Mouse (Mus musculus): ENCODE measurements at regions not wholly inside any gene's neighbourhood (a gene's known extent, or its start where the extent isn't known, plus 50 kb on each side); places are given as distances from the start of the nearest gene placed in this dataset.

DNA sequence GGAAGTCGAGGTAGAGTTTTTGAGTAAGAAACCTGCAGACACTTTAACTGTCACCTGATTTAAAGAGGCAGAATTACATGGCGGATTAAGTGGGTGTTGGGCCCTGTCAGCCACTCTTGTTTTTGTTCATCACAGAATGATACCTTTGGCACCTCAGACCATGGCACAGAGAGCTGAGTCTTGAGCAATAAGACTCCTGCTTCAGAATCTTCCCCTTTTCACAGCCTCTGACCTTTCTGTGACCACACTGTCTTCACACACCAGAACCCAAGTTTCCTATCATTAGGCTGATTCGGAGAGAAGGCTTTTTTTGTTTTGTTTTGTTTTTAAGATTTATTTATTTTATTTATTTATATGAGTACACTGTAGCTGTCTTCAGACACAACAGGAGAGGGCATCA is 192.8 kb downstream of the Gm10260 start:
- Histone ChIP-seq H3K4me1 (ENCODE audit: control insufficient read depth, insufficient read depth, insufficient read length) (peaks cover 3% of the 10 kb centered on the region; the same call in 1 of the 2 replicates), H3K27ac (ENCODE audit: insufficient read depth, low read length) (no peak overlapping the region), H3K36me3 (ENCODE audit: control insufficient read depth, insufficient read depth, low read length) (no peaks in the 10 kb centered on the region), H3K4me3 (ENCODE audit: extremely low read depth, insufficient read depth, insufficient read length) (no peak overlapping the region), H3K27me3 (ENCODE audit: control insufficient read depth, insufficient read depth, low read length) (no peaks in the 10 kb centered on the region)
- WGBS: 67% methylated on average over 3 of the region's 3 CpGs
- no peak for DNase-seq (ENCODE audit: low read depth in 1 of 2, low spot score in 2 of 2)
- TF ChIP-seq CTCF (IDR thresholded peaks at IDR 0.05; ENCODE audit: extremely low read depth, insufficient read depth, insufficient read length, insufficient replicate concordance): no peak

DNA sequence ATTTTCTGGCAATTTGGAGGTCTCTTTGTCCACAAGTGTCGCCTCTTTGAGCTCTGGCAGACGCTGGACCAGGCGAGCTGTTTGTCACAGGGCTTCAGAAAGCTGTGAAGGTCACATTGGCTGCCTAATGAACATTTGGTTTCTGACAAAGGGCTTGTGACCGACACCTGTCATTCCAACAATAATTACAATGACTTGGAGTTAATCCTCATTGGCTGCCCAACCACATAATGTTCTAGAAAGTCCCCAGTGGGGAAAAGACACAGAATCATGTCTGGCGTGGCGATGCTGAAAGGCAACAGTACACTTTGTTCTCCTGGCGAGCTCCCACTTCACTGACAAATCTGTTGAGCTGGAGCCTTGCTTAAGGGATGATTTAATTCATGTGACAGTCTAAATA is 194.4 kb downstream of the Gm10260 start:
- 92% methylated on average over 7 of the region's 7 CpGs for WGBS
- Histone ChIP-seq H3K27me3 (ENCODE audit: control insufficient read depth, insufficient read depth, low read length) (no peaks in the 10 kb centered on the region), H3K4me1 (ENCODE audit: control insufficient read depth, insufficient read depth, insufficient read length) (peaks cover 3% of the 10 kb centered on the region; the same call in 1 of the 2 replicates), H3K4me3 (ENCODE audit: extremely low read depth, insufficient read depth, insufficient read length) (no peak overlapping the region), H3K36me3 (ENCODE audit: control insufficient read depth, insufficient read depth, low read length) (no peaks in the 10 kb centered on the region), H3K27ac (ENCODE audit: insufficient read depth, low read length) (no peak overlapping the region)
- no peak for DNase-seq (ENCODE audit: low read depth in 1 of 2, low spot score in 2 of 2)
- TF ChIP-seq CTCF (IDR thresholded peaks at IDR 0.05; ENCODE audit: extremely low read depth, insufficient read depth, insufficient read length, insufficient replicate concordance) (no peak), POLR2A (IDR thresholded peaks at IDR 0.05; ENCODE audit: low read depth, low read length) (no peak)

DNA sequence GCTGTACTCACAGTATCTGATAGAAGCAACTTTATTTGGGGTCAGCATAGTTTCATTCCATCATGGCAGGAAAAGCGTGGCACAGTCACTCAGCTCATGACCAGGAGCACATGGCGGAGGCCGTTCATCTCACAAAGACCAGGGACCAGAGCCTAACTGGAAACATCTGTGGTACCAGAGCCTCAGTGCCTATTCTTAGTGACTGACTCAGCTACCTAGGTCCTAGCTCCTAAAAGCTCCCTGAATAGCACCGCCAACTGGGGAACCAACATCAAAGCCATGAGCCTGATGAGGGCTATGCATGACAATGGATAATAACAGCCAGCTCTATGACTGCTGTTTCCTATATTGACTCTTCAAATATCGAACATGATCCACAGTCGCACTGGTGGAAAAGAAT is 198.2 kb downstream of the Gm10260 start:
- H3K4me3 ChIP-seq (ENCODE audit: extremely low read depth, insufficient read depth, insufficient read length): no peak overlapping the region
- H3K4me1 ChIP-seq (ENCODE audit: control insufficient read depth, insufficient read depth, insufficient read length): no peaks in the 10 kb centered on the region
- no peaks in the 10 kb centered on the region for H3K36me3 ChIP-seq (ENCODE audit: control insufficient read depth, insufficient read depth, low read length)
- WGBS: 83% methylated on average over 6 of the region's 6 CpGs
- no peak for DNase-seq (ENCODE audit: low read depth in 1 of 2, low spot score in 2 of 2)
- H3K27me3 ChIP-seq (ENCODE audit: control insufficient read depth, insufficient read depth, low read length): no peaks in the 10 kb centered on the region
- TF ChIP-seq POLR2A (IDR thresholded peaks at IDR 0.05; ENCODE audit: low read depth, low read length): no peak
- no peak for TF ChIP-seq CTCF (IDR thresholded peaks at IDR 0.05; ENCODE audit: extremely low read depth, insufficient read depth, insufficient read length, insufficient replicate concordance)
- H3K27ac ChIP-seq (ENCODE audit: insufficient read depth, low read length): no peak overlapping the region

DNA sequence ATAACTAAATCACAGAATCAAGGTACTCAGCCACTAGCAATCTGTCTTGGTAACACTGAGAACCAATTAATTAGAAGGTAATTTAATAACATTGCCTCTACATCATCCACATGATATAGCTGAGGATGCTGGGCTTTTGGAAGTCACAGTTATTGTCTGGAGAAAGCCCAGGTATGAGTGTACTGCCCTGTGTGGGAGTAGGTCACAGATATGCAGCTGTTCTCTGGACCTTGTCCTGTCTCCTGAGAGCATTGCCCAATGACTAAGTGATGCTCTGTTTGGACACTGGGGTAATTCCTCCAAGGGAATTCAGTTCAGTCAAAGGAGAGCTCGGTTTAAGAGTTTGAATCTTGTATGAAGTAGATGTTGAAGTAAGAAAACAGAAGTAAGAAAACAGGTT is 199.6 kb downstream of the Gm10260 start:
- Histone ChIP-seq H3K27me3 (ENCODE audit: control insufficient read depth, insufficient read depth, low read length) (no peaks in the 10 kb centered on the region), H3K27ac (ENCODE audit: insufficient read depth, low read length) (no peak overlapping the region), H3K36me3 (ENCODE audit: control insufficient read depth, insufficient read depth, low read length) (no peaks in the 10 kb centered on the region), H3K4me3 (ENCODE audit: extremely low read depth, insufficient read depth, insufficient read length) (no peak overlapping the region), H3K4me1 (ENCODE audit: control insufficient read depth, insufficient read depth, insufficient read length) (no peaks in the 10 kb centered on the region)
- no peak for TF ChIP-seq POLR2A (IDR thresholded peaks at IDR 0.05; ENCODE audit: low read depth, low read length)
- no peak for TF ChIP-seq CTCF (IDR thresholded peaks at IDR 0.05; ENCODE audit: extremely low read depth, insufficient read depth, insufficient read length, insufficient replicate concordance)
- DNase-seq (ENCODE audit: low read depth in 1 of 2, low spot score in 2 of 2): no peak
- 67% methylated on average over 1 of the region's 1 CpGs for WGBS

DNA sequence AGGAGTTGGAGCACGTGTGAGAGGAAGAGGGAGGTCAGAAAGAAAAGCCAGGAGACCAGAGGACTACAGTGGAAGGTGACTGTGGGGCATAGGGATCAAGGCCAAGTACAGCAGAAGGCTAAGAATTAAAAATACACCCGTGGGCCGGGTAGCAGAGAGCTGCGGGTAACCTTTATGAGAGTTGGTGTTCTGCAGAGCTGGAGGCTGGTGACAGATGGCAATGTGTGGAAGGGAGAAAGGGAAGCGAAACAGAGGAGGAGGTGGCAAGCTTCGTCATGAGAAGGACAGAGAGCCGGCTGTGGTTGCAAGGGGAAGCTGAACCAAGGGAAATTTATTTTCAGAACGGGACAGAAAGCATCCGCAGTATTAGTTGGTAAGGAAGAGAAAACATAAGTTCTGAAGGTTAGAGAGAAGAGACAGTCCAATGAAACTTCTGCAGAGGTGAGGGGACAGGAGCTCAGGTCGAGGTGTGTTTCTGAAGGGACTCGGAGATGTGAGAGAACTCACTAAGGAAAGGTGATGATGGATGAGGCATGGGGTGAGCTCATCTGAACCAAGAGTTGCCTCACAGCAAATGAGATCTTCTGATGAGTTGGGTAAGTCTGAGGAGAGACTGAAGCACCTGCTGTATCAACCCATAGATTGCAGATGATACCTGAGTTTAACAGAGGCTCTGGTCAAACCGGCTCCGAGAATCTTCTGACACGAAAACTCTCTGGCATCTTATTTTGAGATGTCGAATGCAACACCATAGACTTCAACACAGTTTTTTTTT is 200.6 kb downstream of the Gm10260 start:
- Histone ChIP-seq H3K4me3 (ENCODE audit: extremely low read depth, insufficient read depth, insufficient read length) (no peak overlapping the region), H3K36me3 (ENCODE audit: control insufficient read depth, insufficient read depth, low read length) (no peaks in the 10 kb centered on the region), H3K4me1 (ENCODE audit: control insufficient read depth, insufficient read depth, insufficient read length) (no peaks in the 10 kb centered on the region), H3K27me3 (ENCODE audit: control insufficient read depth, insufficient read depth, low read length) (no peaks in the 10 kb centered on the region), H3K27ac (ENCODE audit: insufficient read depth, low read length) (peak overlapping the region; percentile 33)
- 29% methylated on average over 15 of the region's 15 CpGs for WGBS
- peak in 1 of 2 experiments; percentile 5 for DNase-seq (ENCODE audit: low read depth in 1 of 2, low spot score in 2 of 2)
- TF ChIP-seq CTCF (IDR thresholded peaks at IDR 0.05; ENCODE audit: extremely low read depth, insufficient read depth, insufficient read length, insufficient replicate concordance): no peak
- no peak for TF ChIP-seq POLR2A (IDR thresholded peaks at IDR 0.05; ENCODE audit: low read depth, low read length)

DNA sequence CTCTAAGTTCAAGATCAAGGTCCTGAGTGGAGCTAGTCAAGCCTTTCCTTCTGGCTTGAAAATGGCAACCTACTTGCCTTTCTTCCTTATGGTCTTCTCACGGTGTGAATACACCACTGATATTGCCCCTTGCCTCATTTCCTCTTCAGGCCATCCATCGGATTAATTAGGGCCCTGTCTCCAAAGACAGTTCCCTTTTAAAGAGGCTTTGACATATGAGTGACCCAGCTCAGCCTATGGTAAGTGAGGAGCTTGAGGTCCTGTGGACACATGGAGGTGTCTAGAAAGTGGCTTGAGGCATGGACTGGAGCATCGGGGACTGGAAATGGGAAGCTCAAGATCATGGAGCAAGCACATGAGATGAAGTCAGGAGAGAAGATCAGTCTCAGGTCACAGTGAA is 201.5 kb downstream of the Gm10260 start:
- Histone ChIP-seq H3K4me1 (ENCODE audit: control insufficient read depth, insufficient read depth, insufficient read length) (no peaks in the 10 kb centered on the region), H3K27ac (ENCODE audit: insufficient read depth, low read length) (no peak overlapping the region), H3K27me3 (ENCODE audit: control insufficient read depth, insufficient read depth, low read length) (no peaks in the 10 kb centered on the region), H3K4me3 (ENCODE audit: extremely low read depth, insufficient read depth, insufficient read length) (no peak overlapping the region), H3K36me3 (ENCODE audit: control insufficient read depth, insufficient read depth, low read length) (no peaks in the 10 kb centered on the region)
- no peak for TF ChIP-seq CTCF (IDR thresholded peaks at IDR 0.05; ENCODE audit: extremely low read depth, insufficient read depth, insufficient read length, insufficient replicate concordance)
- no peak for TF ChIP-seq POLR2A (IDR thresholded peaks at IDR 0.05; ENCODE audit: low read depth, low read length)
- whole genome bisulfite sequencing: 73% methylated on average over 3 of the region's 3 CpGs
- DNase-seq (ENCODE audit: low read depth in 1 of 2, low spot score in 2 of 2): no peak

DNA sequence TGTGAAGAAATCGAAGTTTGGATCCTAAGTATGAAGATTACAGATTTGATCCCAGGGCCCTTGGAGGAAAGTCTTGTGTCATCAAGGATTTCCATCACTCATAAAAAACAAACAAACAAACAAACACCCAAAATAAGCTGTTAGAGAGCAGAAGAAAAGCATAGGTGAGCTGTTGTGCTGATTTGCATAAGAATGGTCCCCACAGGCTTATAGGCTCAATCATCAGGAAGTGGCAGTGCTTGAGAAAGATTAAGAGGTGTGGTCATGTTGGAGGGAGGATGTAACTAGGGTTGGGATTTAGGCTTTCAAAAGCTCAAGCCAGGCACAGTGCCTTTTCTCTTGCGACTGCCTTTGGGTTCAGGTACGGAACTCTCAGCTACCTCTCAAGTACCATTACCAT is 205.1 kb downstream of the Gm10260 start:
- TF ChIP-seq CTCF (IDR thresholded peaks at IDR 0.05; ENCODE audit: extremely low read depth, insufficient read depth, insufficient read length, insufficient replicate concordance) (no peak), POLR2A (IDR thresholded peaks at IDR 0.05; ENCODE audit: low read depth, low read length) (no peak)
- no peak overlapping the region for H3K4me3 ChIP-seq (ENCODE audit: extremely low read depth, insufficient read depth, insufficient read length)
- H3K4me1 ChIP-seq (ENCODE audit: control insufficient read depth, insufficient read depth, insufficient read length): no peaks in the 10 kb centered on the region
- no peaks in the 10 kb centered on the region for H3K36me3 ChIP-seq (ENCODE audit: control insufficient read depth, insufficient read depth, low read length)
- H3K27ac ChIP-seq (ENCODE audit: insufficient read depth, low read length): no peak overlapping the region
- no peak for DNase-seq (ENCODE audit: low read depth in 1 of 2, low spot score in 2 of 2)
- WGBS: 96% methylated on average over 3 of the region's 3 CpGs
- H3K27me3 ChIP-seq (ENCODE audit: control insufficient read depth, insufficient read depth, low read length): no peaks in the 10 kb centered on the region
